Mouse (Mus musculus) MEL (cell line): Measurements from ENCODE around the gene Egln3. TPM values are rescaled to one million over a fixed set of nuclear protein-coding genes. Genes with fewer than 3 reads are reported as not detected.

Experiments
- DNase-seq: peaks from one replicate; pipeline ENCODE4 v3.0.0; 2011; ENCODE audit warnings: low read depth, low spot score
- H3K27ac ChIP-seq: 2 replicates; pipeline ENCODE4 v1.5.1; 2012; ENCODE audit warnings: low read depth, mild to moderate bottlenecking, control low read depth, low read length, moderate library complexity; ENCODE audit not compliant: control insufficient read depth
- H3K27me3 ChIP-seq, 2 experiments: fragments of 150-350 bp in 1 of 2; sonication (generic) in 1 of 2; 2 replicates each; pipeline ENCODE4 v1.6.1; 2012; ENCODE audit warnings: low read length in 2 of 2, mild to moderate bottlenecking in 2 of 2, improper control_type of control experiment in 1 of 2, moderate library complexity in 1 of 2; ENCODE audit not compliant: insufficient read depth in 2 of 2, control insufficient read depth in 1 of 2
- H3K36me3 ChIP-seq, 2 experiments: 2 replicates each; pipeline ENCODE4 v1.6.1; 2012 to 2014; ENCODE audit warnings: low read length in 2 of 2, improper control_type of control experiment in 1 of 2, inconsistent platforms in 1 of 2, mild to moderate bottlenecking in 1 of 2; ENCODE audit not compliant: insufficient read depth in 2 of 2, control insufficient read depth in 1 of 2
- H3K4me1 ChIP-seq, 2 experiments: fragments of 150-350 bp in 1 of 2; sonication (generic) in 1 of 2; 2 replicates each; pipeline ENCODE4 v1.6.1; 2012; ENCODE audit warnings: low read length in 2 of 2, improper control_type of control experiment in 1 of 2, mild to moderate bottlenecking in 1 of 2; ENCODE audit not compliant: insufficient read depth in 2 of 2, control insufficient read depth in 1 of 2
- H3K4me3 ChIP-seq, 2 experiments: fragments of 150-350 bp in 1 of 2; sonication (generic) in 1 of 2; 2 replicates each; pipeline ENCODE4 v1.5.1; 2012; ENCODE audit warnings: low read depth in 2 of 2, low read length in 2 of 2, mild to moderate bottlenecking in 2 of 2, moderate library complexity in 2 of 2, control low read depth in 1 of 2, improper control_type of control experiment in 1 of 2; ENCODE audit not compliant: control insufficient read depth in 1 of 2, insufficient read depth in 1 of 2
- H3K79me2 ChIP-seq: 2 replicates; pipeline ENCODE4 v1.6.1; 2012; ENCODE audit warnings: mild to moderate bottlenecking, low read length, moderate library complexity; ENCODE audit not compliant: control insufficient read depth, poor library complexity, insufficient read depth
- H3K9ac ChIP-seq: 2 replicates; pipeline ENCODE4 v1.6.1; 2012; ENCODE audit warnings: low read depth, mild to moderate bottlenecking, control low read depth, low read length, moderate library complexity; ENCODE audit not compliant: control insufficient read depth, poor library complexity, severe bottlenecking
- H3K9me3 ChIP-seq: fragments of 150-350 bp; sonication (generic); replicated peaks from 2 replicates; pipeline ENCODE4 v1.6.1; 2012; ENCODE audit warnings: mild to moderate bottlenecking, low read length, improper control_type of control experiment, moderate library complexity; ENCODE audit not compliant: insufficient read depth
- BHLHE40 ChIP-seq: IDR thresholded peaks from 2 replicates; pipeline ENCODE4 v1.6.1; 2012; ENCODE audit warnings: low read depth, mild to moderate bottlenecking, inconsistent platforms, low read length, improper control_type of control experiment, borderline replicate concordance
- CTCF ChIP-seq, 3 experiments: IDR thresholded peaks in 2 of 3; conservative IDR thresholded peaks in 1 of 3; 2 replicates each; pipeline ENCODE4 v1.5.1; 2011 to 2012; ENCODE audit warnings: low read length in 3 of 3, low read depth in 2 of 3, mild to moderate bottlenecking in 2 of 3, improper control_type of control experiment in 1 of 3, inconsistent platforms in 1 of 3, mixed read lengths in 1 of 3, moderate library complexity in 1 of 3; ENCODE audit not compliant: control insufficient read depth in 1 of 3, insufficient read depth in 1 of 3, poor library complexity in 1 of 3, severe bottlenecking in 1 of 3
- E2F4 ChIP-seq: IDR thresholded peaks from 2 replicates; pipeline ENCODE4 v1.6.1; 2011; ENCODE audit warnings: low read depth, low read length, improper control_type of control experiment, borderline replicate concordance
- EP300 ChIP-seq, 2 experiments: IDR thresholded peaks; 2 replicates each; pipeline ENCODE4 v1.6.1; 2011; ENCODE audit warnings: improper control_type of control experiment in 2 of 2, low read length in 2 of 2, low read depth in 1 of 2, mild to moderate bottlenecking in 1 of 2
- ETS1 ChIP-seq: IDR thresholded peaks from 2 replicates; pipeline ENCODE4 v1.6.1; 2012; ENCODE audit warnings: low read depth, mild to moderate bottlenecking, inconsistent platforms, low read length, improper control_type of control experiment, moderate library complexity
- GABPA ChIP-seq: IDR thresholded peaks from 2 replicates; pipeline ENCODE4 v1.6.1; 2012; ENCODE audit warnings: low read depth, mild to moderate bottlenecking, inconsistent platforms, low read length, improper control_type of control experiment, moderate library complexity
- GATA1 ChIP-seq: IDR thresholded peaks from 2 replicates; pipeline ENCODE4 v1.6.1; 2011; ENCODE audit warnings: low read depth, low read length, improper control_type of control experiment
- KAT2A ChIP-seq: conservative IDR thresholded peaks from 2 replicates; pipeline ENCODE4 v1.6.1; 2012; ENCODE audit warnings: low read depth, low read length, improper control_type of control experiment, inconsistent platforms
- MAFK ChIP-seq: IDR thresholded peaks from 2 replicates; pipeline ENCODE4 v1.6.1; 2011; ENCODE audit warnings: low read depth, mild to moderate bottlenecking, low read length, improper control_type of control experiment, borderline replicate concordance
- MAX ChIP-seq: IDR thresholded peaks from 2 replicates; pipeline ENCODE4 v1.6.1; 2011; ENCODE audit warnings: low read length, improper control_type of control experiment
- MEF2A ChIP-seq: IDR thresholded peaks from 2 replicates; pipeline ENCODE4 v1.6.1; 2014; ENCODE audit warnings: low read depth, mild to moderate bottlenecking, inconsistent platforms, low read length, improper control_type of control experiment; ENCODE audit not compliant: poor library complexity, insufficient replicate concordance, severe bottlenecking; ENCODE audit errors: extremely low read depth
- NRF1 ChIP-seq: IDR thresholded peaks from 2 replicates; pipeline ENCODE4 v1.6.1; 2014; ENCODE audit warnings: low read depth, mild to moderate bottlenecking, inconsistent platforms, low read length, improper control_type of control experiment, moderate library complexity; ENCODE audit not compliant: poor library complexity, insufficient read depth, severe bottlenecking
- POLR2A ChIP-seq, 2 experiments: IDR thresholded peaks; 2 replicates each; pipeline ENCODE4 v1.6.1; 2011 to 2012; ENCODE audit warnings: low read length in 2 of 2, mild to moderate bottlenecking in 2 of 2, control low read depth in 1 of 2, improper control_type of control experiment in 1 of 2, low read depth in 1 of 2, moderate library complexity in 1 of 2; ENCODE audit not compliant: control insufficient read depth in 1 of 2, insufficient read depth in 1 of 2, poor library complexity in 1 of 2
- RAD21 ChIP-seq: IDR thresholded peaks from 2 replicates; pipeline ENCODE4 v1.6.1; 2011; ENCODE audit warnings: mild to moderate bottlenecking, low read depth, low read length, improper control_type of control experiment
- RCOR1 ChIP-seq: IDR thresholded peaks from 2 replicates; pipeline ENCODE4 v1.6.1; 2012; ENCODE audit warnings: low read depth, mild to moderate bottlenecking, inconsistent platforms, low read length, improper control_type of control experiment
- TAL1 ChIP-seq: IDR thresholded peaks from 2 replicates; pipeline ENCODE4 v1.6.1; 2012; ENCODE audit warnings: mild to moderate bottlenecking, inconsistent platforms, low read length, moderate library complexity, mixed read lengths
- TBP ChIP-seq: IDR thresholded peaks from 2 replicates; pipeline ENCODE4 v1.8.0; 2011; ENCODE audit warnings: low read depth, low read length, improper control_type of control experiment
- TCF12 ChIP-seq: IDR thresholded peaks from 2 replicates; pipeline ENCODE4 v1.6.1; 2014; ENCODE audit warnings: low read depth, mild to moderate bottlenecking, inconsistent platforms, low read length, improper control_type of control experiment, moderate library complexity
- USF1 ChIP-seq: IDR thresholded peaks from 2 replicates; pipeline ENCODE4 v1.6.1; 2014; ENCODE audit warnings: low read depth, mild to moderate bottlenecking, inconsistent platforms, low read length, improper control_type of control experiment, moderate library complexity
- ZC3H11A ChIP-seq: IDR thresholded peaks from 2 replicates; pipeline ENCODE4 v1.6.1; 2012; ENCODE audit warnings: low read depth, mild to moderate bottlenecking, inconsistent platforms, low read length, improper control_type of control experiment
- ZKSCAN1 ChIP-seq: IDR thresholded peaks from 2 replicates; pipeline ENCODE4 v1.6.1; 2012; ENCODE audit warnings: low read depth, mild to moderate bottlenecking, inconsistent platforms, low read length, improper control_type of control experiment, moderate library complexity
- ZMIZ1 ChIP-seq: IDR thresholded peaks from 2 replicates; pipeline ENCODE4 v1.6.1; 2012; ENCODE audit warnings: low read depth, mild to moderate bottlenecking, inconsistent platforms, low read length, improper control_type of control experiment, moderate library complexity
- polyA plus RNA-seq, 2 experiments: library from polyadenylated mRNA; stranded (reverse) in 1 of 2; unstranded in 1 of 2; fragments of >175 nt in 1 of 2; fragments of >200 nt in 1 of 2; gene quantifications; 2 replicates each; pipeline versions ENCODE4 v1.2.1 to v1.2.4; 2012; ENCODE audit warnings: low replicate concordance in 2 of 2, low read depth in 1 of 2; ENCODE audit not compliant: insufficient read length in 2 of 2, insufficient read depth in 1 of 2, missing spikeins in 1 of 2
- total RNA-seq: library from RNA; depleted of rRNA; stranded (reverse); fragments of 300-350 nt; gene quantifications from 2 replicates; pipeline ENCODE4 v1.2.3, GENCODE M21; 2012

Egln3 gene
- total and polyA plus RNA-seq, 3 experiments = 3.2 to 30.1 TPM; not detected in 1

GRCm38 (mm10) chr12:54187812-54188600 is 15.7 kb downstream of the Egln3 start:
- H3K27ac ChIP-seq = no peak overlapping the region
- H3K36me3 ChIP-seq = peaks cover 0 to 15% of the 10 kb centered on the region in 2 experiments; a peak in 3 of 4 replicates
- no peak overlapping the region for H3K4me3 ChIP-seq
- H3K9ac ChIP-seq = no peak overlapping the region
- H3K79me2 ChIP-seq = no peaks in the 10 kb centered on the region
- peaks cover 23 to 28% of the 10 kb centered on the region in 2 experiments for H3K4me1 ChIP-seq
- H3K9me3 ChIP-seq = no peaks in the 10 kb centered on the region
- H3K27me3 ChIP-seq = no peaks in the 10 kb centered on the region
- TF ChIP-seq ETS1 = peak; percentile 52; the same call in 1 of the 2 replicates
- peak; percentile 72 for TF ChIP-seq GATA1
- peak; percentile 28; the same call in 1 of the 2 replicates for TF ChIP-seq RCOR1
- TF ChIP-seq TBP = no peak
- TF ChIP-seq POLR2A (IDR thresholded peaks at IDR 0.05; ENCODE audit: control insufficient read depth in 1 of 2, insufficient read depth in 1 of 2, low read depth in 1 of 2, low read length in 2 of 2, poor library complexity in 1 of 2) = no peak
- TF ChIP-seq EP300 (IDR thresholded peaks at IDR 0.05; ENCODE audit: low read depth in 1 of 2, low read length in 2 of 2) = peak in 1 of 2 experiments; percentile 54; a peak in 1 of 4 replicates
- peak; percentile 70 for TF ChIP-seq BHLHE40
- DNase-seq = peak; percentile 30

DNA sequence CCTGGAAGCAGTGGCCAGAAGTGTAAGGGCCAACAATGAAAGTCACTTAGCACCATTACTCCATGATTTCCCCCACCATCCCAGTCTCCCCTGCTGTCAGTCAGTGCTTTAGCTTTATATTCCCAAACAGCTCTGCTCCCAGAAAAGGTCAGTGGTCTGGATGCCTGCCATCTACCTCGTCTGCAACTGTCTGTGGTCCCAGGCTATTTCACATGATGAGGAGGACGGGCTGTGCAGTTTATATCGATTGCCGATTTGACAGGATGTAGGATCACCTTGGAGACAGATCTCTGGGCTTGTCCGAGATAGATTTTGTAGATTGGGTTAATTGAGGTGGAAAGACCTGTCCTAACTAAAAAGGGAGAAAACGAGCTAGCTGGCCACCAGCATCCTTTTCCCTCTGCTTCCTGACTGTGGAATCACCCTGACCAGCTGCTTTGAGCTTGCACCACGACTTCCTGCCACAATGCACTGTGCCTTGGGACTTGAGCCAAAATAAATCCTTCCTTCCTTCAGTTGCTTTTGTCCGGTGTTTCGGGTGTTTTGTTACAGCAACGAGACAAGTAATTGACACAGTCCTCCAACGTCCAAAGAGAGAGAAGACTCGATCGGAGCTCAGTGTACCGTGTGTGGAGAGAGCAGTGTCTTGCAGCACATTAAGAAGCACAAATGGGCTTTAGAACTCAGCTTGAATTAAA is 16.6 kb downstream of the Egln3 start:
- Histone ChIP-seq H3K36me3 (peaks cover 0 to 13% of the 10 kb centered on the region in 2 experiments; a peak in 3 of 4 replicates), H3K27me3 (no peaks in the 10 kb centered on the region), H3K4me1 (peaks cover 18 to 25% of the 10 kb centered on the region in 2 experiments), H3K27ac (no peak overlapping the region), H3K79me2 (no peaks in the 10 kb centered on the region), H3K9ac (no peak overlapping the region), H3K9me3 (no peaks in the 10 kb centered on the region), H3K4me3 (no peak overlapping the region)
- peak; percentile 54 for DNase-seq
- peak; percentile 28 to 62; a peak in 2 of 4 replicates for TF ChIP-seq EP300 (IDR thresholded peaks at IDR 0.05; ENCODE audit: low read depth in 1 of 2, low read length in 2 of 2)
- peak; percentile 72 for TF ChIP-seq TAL1
- TF ChIP-seq GATA1 = no peak

GRCm38 (mm10) chr12:54184264-54184663 is 19.4 kb downstream of the Egln3 start:
- Histone ChIP-seq H3K4me1 (peaks cover 10 to 14% of the 10 kb centered on the region in 2 experiments), H3K9ac (no peak overlapping the region), H3K36me3 (peaks cover 0 to 6% of the 10 kb centered on the region in 2 experiments; a peak in 3 of 4 replicates), H3K27ac (no peak overlapping the region), H3K9me3 (no peaks in the 10 kb centered on the region), H3K4me3 (no peak overlapping the region), H3K79me2 (no peaks in the 10 kb centered on the region), H3K27me3 (no peaks in the 10 kb centered on the region)
- no peak for DNase-seq
- TF ChIP-seq GABPA (no peak), ZC3H11A (no peak), RAD21 (no peak), MEF2A (no peak), KAT2A (no peak), TCF12 (no peak), ZMIZ1 (no peak), E2F4 (no peak), MAFK (no peak), ETS1 (no peak), ZKSCAN1 (no peak), NRF1 (no peak), CTCF (IDR thresholded peaks at IDR 0.05 in 2 of 3, conservative IDR thresholded peaks at IDR 0.05 in 1 of 3; ENCODE audit: control insufficient read depth in 1 of 3, insufficient read depth in 1 of 3, low read depth in 2 of 3, low read length in 3 of 3, poor library complexity in 1 of 3, severe bottlenecking in 1 of 3) (no peak), MAX (no peak), BHLHE40 (no peak), USF1 (no peak), TBP (no peak)
